Mouse (Mus musculus) lung, adult 10 weeks (tissue): Measurements from ENCODE around the gene C2cd4c. TPM values are rescaled to one million over a fixed set of nuclear protein-coding genes. Genes with fewer than 3 reads are reported as not detected.

Experiments
- polyA plus RNA-seq: library from polyadenylated mRNA; stranded (reverse); fragments of 350-450 nt; fragmentation: Illumina TruSeq; extraction: RNeasy Lipid Tissue Mini Kit (QIAGEN cat#74804); gene quantifications from one replicate; pipeline ENCODE4 v1.2.3, GENCODE M21; 2014; ENCODE audit warnings: low read depth, low replicate concordance; ENCODE audit not compliant: insufficient read depth

C2cd4c gene
- not detected for polyA plus RNA-seq

GRCm38 (mm10) chr10:79613578-79614304 is at the start of gene C2cd4c:
C2cd4c (minus strand) TSS chr10:79614025.

GRCm38 (mm10) chr10:79645711-79646110 is 31.9 kb upstream of the C2cd4c start, which contains the start of gene Odf3l2:
Odf3l2 (minus strand) TSS chr10:79645738.

GRCm38 (mm10) chr10:79637128-79638110 is 23.6 kb upstream of the C2cd4c start, which contains the start of gene Shc2:
Shc2 (minus strand) TSS chr10:79637918.

GRCm38 (mm10) chr10:79587061-79587751 is 26.6 kb downstream of the C2cd4c start, which contains the start of gene Theg:
Theg (minus strand) TSS chr10:79587331.

Other genes with a start within 250 kb of the C2cd4c start
- not detected for gene Vmn2r83, start 145.3 kb downstream of the C2cd4c start, polyA plus RNA-seq
- 17.7 TPM for gene Plpp2, start 80.2 kb downstream of the C2cd4c start, polyA plus RNA-seq
- gene Mier2, start 58.8 kb downstream of the C2cd4c start, polyA plus RNA-seq = 9.8 TPM
- not detected for gene Theg, start 26.7 kb downstream of the C2cd4c start, polyA plus RNA-seq
- gene Shc2, start 23.9 kb upstream of the C2cd4c start, polyA plus RNA-seq = 1.1 TPM
- not detected for gene Odf3l2, start 31.7 kb upstream of the C2cd4c start, polyA plus RNA-seq
- not detected for gene Madcam1, start 50.5 kb upstream of the C2cd4c start, polyA plus RNA-seq
- gene Tpgs1, start 55.3 kb upstream of the C2cd4c start, polyA plus RNA-seq = 27.9 TPM
- 73.4 TPM for gene Cdc34, start 68.2 kb upstream of the C2cd4c start, polyA plus RNA-seq
- 1.4 TPM for gene Gzmm, start 75.0 kb upstream of the C2cd4c start, polyA plus RNA-seq
- 666 TPM for gene Bsg, start 90.5 kb upstream of the C2cd4c start, polyA plus RNA-seq
- 0.48 TPM for gene Hcn2, start 102.6 kb upstream of the C2cd4c start, polyA plus RNA-seq
- gene Polrmt, start 132.6 kb upstream of the C2cd4c start, polyA plus RNA-seq = 19.4 TPM
- gene Fgf22, start 141.1 kb upstream of the C2cd4c start, polyA plus RNA-seq = not detected
- 25.3 TPM for gene Rnf126, start 152.9 kb upstream of the C2cd4c start, polyA plus RNA-seq
- 20.4 TPM for gene Fstl3, start 163.2 kb upstream of the C2cd4c start, polyA plus RNA-seq
- 0.08 TPM for gene Prss57, start 176.9 kb upstream of the C2cd4c start, polyA plus RNA-seq
- gene Palm, start 179.5 kb upstream of the C2cd4c start, polyA plus RNA-seq = 18.7 TPM
- gene Misp, start 207.0 kb upstream of the C2cd4c start, polyA plus RNA-seq = 3.5 TPM
- gene Ptbp1, start 240.4 kb upstream of the C2cd4c start, polyA plus RNA-seq = 81.3 TPM